Mouse (Mus musculus) midbrain, embryonic 10.5 days (tissue): ENCODE data around the gene Gde1. TPM values are rescaled to one million over a fixed set of nuclear protein-coding genes. Genes with fewer than 3 reads are reported as not detected.

ENCODE experiments used
- DNase-seq: peaks from one replicate; pipeline ENCODE4 v3.0.0-alpha.2; 2017; ENCODE audit warnings: low spot score
- H3K27ac ChIP-seq: fragments of 300-500 bp; sonication (generic); replicated peaks from 2 replicates; pipeline ENCODE4 v1.5.1; 2016; ENCODE audit warnings: mild to moderate bottlenecking
- H3K27me3 ChIP-seq: fragments of 300-500 bp; sonication (generic); 2 replicates; pipeline ENCODE4 v1.6.1; 2016; ENCODE audit warnings: low read depth, mild to moderate bottlenecking; ENCODE audit not compliant: poor library complexity, severe bottlenecking
- H3K36me3 ChIP-seq: fragments of 300-500 bp; sonication (generic); 2 replicates; pipeline ENCODE4 v1.6.1; 2016; ENCODE audit warnings: mild to moderate bottlenecking, moderate library complexity
- H3K4me1 ChIP-seq: fragments of 300-500 bp; sonication (generic); 2 replicates; pipeline ENCODE4 v1.6.1; 2016
- H3K4me3 ChIP-seq: fragments of 300-500 bp; sonication (generic); 2 replicates; pipeline ENCODE4 v1.5.1; 2016; ENCODE audit warnings: mild to moderate bottlenecking, moderate library complexity
- H3K9me3 ChIP-seq: fragments of 300-500 bp; sonication (generic); replicated peaks from 2 replicates; pipeline ENCODE4 v1.6.1; 2016; ENCODE audit warnings: mild to moderate bottlenecking
- WGBS: fragments of 180-500 bp; shearing (Covaris S2); methylation state at CpG from one replicate; pipeline ENCODE4 v1.1.7; 2016; 5-methylcytosine and 5-hydroxymethylcytosine counted together
- polyA plus RNA-seq: library from polyadenylated mRNA; unstranded; fragments of >200 nt; fragmentation: Nextera tagmentation; extraction: Ambion mirVana; gene quantifications from 2 replicates; pipeline ENCODE4 v1.2.1, GENCODE M21; 2016

The Gde1 gene
- polyA plus RNA-seq, 1 experiment from 2014 or later, result 78.0 TPM

DNA sequence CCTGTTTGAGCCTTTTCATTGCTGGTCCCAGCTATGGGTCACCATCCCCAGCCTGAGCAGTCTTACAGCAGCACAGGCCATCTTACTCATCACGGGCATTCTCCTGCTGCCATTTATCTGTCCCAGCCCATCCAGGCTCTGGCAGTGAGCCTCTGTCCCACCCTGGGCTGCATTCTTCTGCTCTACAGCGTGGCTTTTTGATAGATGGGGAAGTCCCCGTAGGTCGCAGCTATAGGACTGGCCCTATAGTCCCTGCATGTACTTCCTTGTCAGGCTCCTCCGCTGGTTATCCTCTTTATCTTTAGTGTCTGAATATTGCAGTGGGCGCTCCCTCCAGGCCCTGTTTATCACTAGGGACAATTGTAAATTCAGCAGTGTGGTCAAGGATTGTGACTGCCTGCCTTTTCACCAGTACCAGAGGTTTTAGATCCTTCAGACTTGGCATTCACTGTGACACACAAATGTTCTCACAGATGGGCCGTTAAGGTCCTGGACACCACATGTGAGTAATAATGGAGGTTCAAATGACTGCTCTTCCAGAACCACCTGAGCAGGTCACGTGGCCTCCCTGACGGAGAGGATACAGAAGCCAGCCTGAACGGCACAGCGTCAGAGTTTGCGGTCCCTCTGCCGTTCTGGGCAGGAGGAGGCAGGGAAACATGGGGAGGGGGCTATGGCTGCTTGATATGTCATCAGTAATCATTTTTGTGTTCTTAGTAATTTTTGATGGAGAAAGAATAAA is 23.4 kb upstream of the Gde1 start:
- H3K27ac ChIP-seq, result no peak overlapping the region
- H3K36me3 ChIP-seq, result peaks cover 98% of the 10 kb centered on the region
- no peaks in the 10 kb centered on the region for H3K27me3 ChIP-seq
- DNase-seq, result no peak
- no peaks in the 10 kb centered on the region for H3K4me1 ChIP-seq
- H3K4me3 ChIP-seq, result no peak overlapping the region
- 94% methylated on average over 13 of the region's 13 CpGs for WGBS
- H3K9me3 ChIP-seq, result no peaks in the 10 kb centered on the region

DNA sequence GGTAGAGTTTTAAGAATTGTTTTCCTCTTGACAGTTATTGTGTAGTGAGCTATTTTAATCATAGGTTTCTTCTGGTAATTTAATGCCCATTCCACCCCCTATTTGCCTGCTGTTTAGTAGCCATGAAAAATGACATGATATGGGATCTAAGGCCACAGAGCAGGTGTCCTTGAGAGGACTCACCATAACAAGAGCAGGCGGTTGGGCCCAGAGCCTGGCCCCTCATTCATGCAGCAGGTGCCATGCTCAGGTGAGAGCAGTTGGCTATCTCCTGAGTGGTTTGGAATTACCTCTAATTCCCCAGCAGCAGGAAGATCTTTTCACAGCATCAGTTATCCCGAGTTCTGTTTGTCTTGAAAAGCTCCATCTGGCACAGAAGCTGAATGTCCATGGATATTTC is 19.9 kb upstream of the Gde1 start:
- WGBS, result 88% methylated on average over 2 of the region's 2 CpGs
- H3K9me3 ChIP-seq, result no peaks in the 10 kb centered on the region
- H3K27ac ChIP-seq, result no peak overlapping the region
- H3K27me3 ChIP-seq, result no peaks in the 10 kb centered on the region
- no peak for DNase-seq
- no peak overlapping the region for H3K4me3 ChIP-seq
- peaks cover 97% of the 10 kb centered on the region for H3K36me3 ChIP-seq
- H3K4me1 ChIP-seq, result no peaks in the 10 kb centered on the region

DNA sequence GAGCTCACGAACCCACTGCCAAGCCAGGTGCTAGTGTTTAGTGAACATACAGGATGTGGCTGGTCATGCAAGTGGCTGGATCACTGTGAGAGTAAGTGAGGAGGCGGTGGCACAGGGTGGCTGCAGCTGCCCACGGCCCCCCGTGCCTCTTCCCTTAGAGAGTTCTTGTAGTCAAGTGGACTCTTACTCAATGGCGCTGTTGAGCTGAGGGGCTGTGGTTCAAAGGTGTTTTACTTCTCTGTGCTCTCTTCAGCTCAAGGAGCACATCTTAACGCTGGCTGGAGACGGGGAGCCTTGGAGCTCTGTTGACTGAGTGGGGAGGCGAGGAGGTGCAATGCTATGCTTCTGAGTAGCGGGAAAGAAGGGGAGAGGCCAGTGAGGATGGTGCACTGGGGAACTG is 18.3 kb upstream of the Gde1 start:
- Histone ChIP-seq H3K4me3 (no peak overlapping the region), H3K9me3 (no peaks in the 10 kb centered on the region), H3K36me3 (peaks cover 97% of the 10 kb centered on the region), H3K27ac (no peak overlapping the region), H3K27me3 (no peaks in the 10 kb centered on the region), H3K4me1 (no peaks in the 10 kb centered on the region)
- no peak for DNase-seq
- WGBS, result 88% methylated on average over 9 of the region's 9 CpGs

DNA sequence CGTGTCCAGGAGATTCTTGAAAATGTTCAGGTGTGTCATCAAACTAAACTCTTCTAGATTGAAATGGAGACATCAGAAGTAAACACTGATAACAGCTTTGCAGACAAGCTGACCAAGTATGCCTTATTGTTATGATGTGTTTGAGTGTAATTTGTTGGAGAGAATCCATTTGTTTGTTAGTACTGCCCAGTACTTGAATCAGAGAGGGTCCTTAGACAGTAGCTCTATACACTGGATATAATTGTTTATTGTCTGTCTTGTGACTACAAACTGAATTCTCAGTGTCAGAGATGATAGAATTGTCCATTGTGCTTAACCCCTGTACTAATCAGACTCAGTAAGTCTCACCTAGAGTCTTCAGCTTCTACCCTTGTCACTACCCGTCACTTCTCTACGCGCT is 12.5 kb upstream of the Gde1 start:
- Histone ChIP-seq H3K36me3 (peaks cover 84% of the 10 kb centered on the region), H3K27me3 (no peaks in the 10 kb centered on the region)

DNA sequence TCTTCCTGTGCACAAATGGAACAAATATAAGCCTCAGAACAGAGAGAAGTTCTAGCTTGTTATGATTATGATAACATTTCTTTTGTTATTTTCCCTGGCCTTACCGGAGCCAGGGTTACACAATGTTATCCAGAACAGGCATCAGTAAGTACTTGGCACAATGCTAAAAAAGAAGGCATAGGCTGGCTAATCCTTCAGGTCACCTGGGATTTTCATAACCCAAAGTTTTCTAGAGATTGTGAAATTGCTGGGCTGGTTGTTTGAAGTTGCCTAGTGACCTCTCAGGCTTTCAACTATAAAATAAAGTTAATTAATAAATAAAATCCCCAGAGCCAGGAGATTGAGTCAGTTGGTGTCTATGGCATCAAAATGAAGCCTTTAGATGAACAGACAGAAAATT is 9.3 kb upstream of the Gde1 start:
- Histone ChIP-seq H3K27me3 (no peaks in the 10 kb centered on the region), H3K36me3 (peaks cover 52% of the 10 kb centered on the region), H3K27ac (no peak overlapping the region), H3K9me3 (no peaks in the 10 kb centered on the region), H3K4me3 (no peak overlapping the region), H3K4me1 (peaks cover 14% of the 10 kb centered on the region)
- 82% methylated on average over 1 of the region's 1 CpGs for WGBS
- DNase-seq, result no peak

More for the DNA sequence above, 12.5 kb upstream of the Gde1 start:
- 93% methylated on average over 4 of the region's 4 CpGs for WGBS
- Histone ChIP-seq H3K9me3 (no peaks in the 10 kb centered on the region), H3K27ac (no peak overlapping the region), H3K4me3 (no peak overlapping the region), H3K4me1 (peaks cover 10% of the 10 kb centered on the region)
- DNase-seq, result no peak

DNA sequence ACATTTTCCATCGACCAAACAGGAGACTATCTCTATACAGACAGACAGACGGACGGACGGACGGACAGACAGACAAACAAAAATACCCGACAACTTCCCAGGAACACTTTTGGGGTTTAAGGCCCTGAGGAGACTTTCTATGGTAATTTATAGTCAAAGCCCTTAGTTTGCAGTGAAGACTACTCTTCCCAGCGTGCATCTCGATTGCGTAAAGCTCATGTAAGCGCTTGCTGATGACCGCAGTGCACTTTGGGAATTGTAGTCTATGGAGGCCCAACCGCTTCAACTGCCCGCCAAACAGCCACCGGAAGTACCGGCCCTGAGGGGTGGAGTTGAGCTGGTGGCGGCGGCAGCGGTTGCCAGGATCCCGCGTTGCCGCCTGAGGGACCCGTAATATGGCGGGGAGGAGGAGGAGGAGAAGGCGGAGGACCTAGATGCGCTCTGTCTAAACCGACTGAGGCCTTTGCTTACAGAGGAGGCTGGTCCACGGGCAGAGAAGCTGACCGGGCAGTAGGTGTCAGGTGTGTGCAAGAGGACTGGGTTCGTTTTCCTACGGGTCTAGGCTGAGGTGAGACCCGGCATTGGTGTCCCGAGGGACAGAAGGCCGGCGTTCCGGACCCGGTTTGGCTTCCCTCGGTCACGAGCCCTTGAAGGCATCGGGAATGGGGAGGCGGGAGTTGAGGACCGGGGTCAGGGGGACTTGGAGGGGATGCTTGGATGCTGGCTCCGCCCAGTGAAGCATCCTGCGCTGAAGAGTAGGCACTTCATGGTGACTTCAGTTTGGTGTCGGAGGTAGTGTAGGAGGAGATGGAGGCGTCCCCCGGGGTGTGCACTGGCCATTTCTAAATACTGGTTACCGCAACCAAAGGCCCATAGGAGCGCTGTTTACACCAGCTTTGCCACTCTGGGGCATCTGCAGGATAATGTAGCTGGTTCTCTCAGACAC is 6.9 kb upstream of the Gde1 start, which contains the start of gene Ccp110:
Ccp110 (plus strand) TSS at position 325 of the 946 bp plus-strand sequence.
- Histone ChIP-seq H3K27me3 (no peaks in the 10 kb centered on the region), H3K4me1 (peaks cover 14% of the 10 kb centered on the region), H3K27ac (peak within 1 kb of the TSS; percentile 77), H3K4me3 (peak within 1 kb of the TSS; percentile 64), H3K9me3 (no peaks in the 10 kb centered on the region), H3K36me3 (peaks cover 28% of the 10 kb centered on the region)
- DNase-seq, result peak; percentile 94
- WGBS, result under 1% methylated on average over 48 of the region's 48 CpGs

DNA sequence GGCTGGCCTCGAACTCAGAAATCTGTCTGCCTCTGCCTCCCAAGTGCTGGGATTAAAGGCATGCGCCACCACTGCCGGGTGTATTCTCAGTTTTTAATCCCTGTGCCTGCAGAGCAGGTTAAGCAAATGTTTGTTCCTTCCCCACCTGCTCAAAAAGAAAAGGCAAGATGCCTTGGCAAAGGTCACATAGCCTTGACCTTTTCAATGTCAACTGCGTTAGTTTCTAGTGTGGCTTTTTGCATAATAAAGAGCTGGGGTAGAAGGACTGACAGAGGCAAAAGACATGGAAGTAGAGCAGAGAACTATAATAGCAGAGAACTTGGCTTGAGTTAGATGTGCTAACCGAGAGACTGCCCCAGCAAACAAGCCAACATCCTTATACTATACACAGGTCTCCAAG is 5.2 kb upstream of the Gde1 start:
- DNase-seq, result no peak

DNA sequence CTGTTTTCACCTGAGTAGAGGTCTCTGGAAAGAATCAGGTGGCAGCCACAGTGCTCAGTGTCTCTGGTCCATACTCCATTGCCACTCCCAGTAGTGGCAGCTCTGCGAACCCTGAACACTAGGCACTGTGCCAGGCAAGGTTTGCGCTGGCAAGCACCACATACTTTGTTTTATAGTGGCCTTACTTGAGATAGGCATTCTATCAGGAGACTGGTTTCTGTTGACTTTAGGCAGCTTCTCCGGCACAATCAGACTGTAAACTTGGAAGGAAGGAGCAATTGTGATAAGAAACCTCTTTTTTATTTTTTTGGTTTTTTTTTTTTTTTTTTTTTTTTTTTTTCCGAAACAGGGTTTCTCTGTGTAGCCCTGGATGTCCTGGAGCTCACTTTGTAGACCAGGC is 2.4 kb upstream of the Gde1 start:
- H3K27ac ChIP-seq, result no peak overlapping the region
- H3K27me3 ChIP-seq, result peaks cover 4% of the 10 kb centered on the region; the same call in 1 of the 2 replicates
- H3K4me3 ChIP-seq, result no peak overlapping the region
- no peak for DNase-seq
- H3K36me3 ChIP-seq, result peaks cover 5% of the 10 kb centered on the region
- WGBS, result 90% methylated on average over 4 of the region's 4 CpGs
- no peaks in the 10 kb centered on the region for H3K9me3 ChIP-seq
- peaks cover 37% of the 10 kb centered on the region for H3K4me1 ChIP-seq

More for the DNA sequence above, 5.2 kb upstream of the Gde1 start:
- Histone ChIP-seq H3K4me3 (no peak overlapping the region), H3K4me1 (peaks cover 21% of the 10 kb centered on the region), H3K9me3 (no peaks in the 10 kb centered on the region), H3K27ac (no peak overlapping the region), H3K36me3 (peaks cover 15% of the 10 kb centered on the region), H3K27me3 (peaks cover 4% of the 10 kb centered on the region; the same call in 1 of the 2 replicates)
- 76% methylated on average over 5 of the region's 5 CpGs for WGBS

DNA sequence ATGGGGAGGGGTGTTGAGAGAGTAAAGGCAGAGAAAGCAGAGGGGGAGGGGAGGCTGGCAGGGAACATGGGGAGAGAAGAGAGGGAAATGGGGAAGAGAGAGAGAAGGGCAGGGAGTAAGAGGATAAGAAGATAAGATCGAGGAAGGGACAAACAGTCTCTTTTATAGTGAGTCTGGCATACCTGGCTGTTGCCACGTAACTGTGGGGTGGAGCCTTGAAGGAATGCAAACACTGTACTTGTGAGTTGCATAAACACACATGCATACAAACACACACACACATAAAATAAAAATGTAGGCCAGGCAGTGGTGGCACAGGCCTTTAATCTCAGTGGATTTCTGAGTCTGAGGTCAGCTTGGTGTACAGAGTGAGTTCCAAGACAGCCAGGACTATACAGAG is 1.6 kb upstream of the Gde1 start:
- WGBS, result 78% methylated on average over 2 of the region's 2 CpGs

DNA sequence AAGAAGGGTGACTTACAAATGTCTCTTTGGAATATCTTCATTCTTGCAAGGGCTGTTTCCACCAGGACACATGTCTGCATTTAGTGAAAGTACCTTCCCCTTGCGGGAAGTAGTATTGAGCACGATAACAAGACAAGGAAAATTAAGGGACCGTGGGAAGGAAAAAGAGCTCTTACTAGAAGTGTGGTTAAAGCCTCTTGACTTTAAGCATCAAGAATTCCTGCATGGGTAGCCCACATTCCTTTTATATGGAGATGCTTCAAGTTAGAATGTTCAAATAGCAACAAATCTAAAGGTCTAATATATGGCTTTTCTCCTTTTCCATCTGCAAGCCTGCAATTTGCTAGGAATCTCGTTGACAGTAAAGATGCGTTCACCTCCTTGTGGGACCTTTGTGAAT is 910 bp upstream of the Gde1 start:
- peaks cover 17% of the 10 kb centered on the region for H3K36me3 ChIP-seq
- 0 out of 2 replicates have a peak overlapping the region, but pooled peaks have one; percentile 94 for H3K27ac ChIP-seq
- peaks cover 4% of the 10 kb centered on the region; the same call in 1 of the 2 replicates for H3K27me3 ChIP-seq
- DNase-seq, result no peak
- H3K4me3 ChIP-seq, result no peak overlapping the region
- no peaks in the 10 kb centered on the region for H3K9me3 ChIP-seq
- 89% methylated on average over 5 of the region's 5 CpGs for WGBS
- H3K4me1 ChIP-seq, result peaks cover 33% of the 10 kb centered on the region

More for the DNA sequence above, 1.6 kb upstream of the Gde1 start:
- DNase-seq, result no peak
- Histone ChIP-seq H3K27ac (no peak overlapping the region), H3K36me3 (peaks cover 11% of the 10 kb centered on the region), H3K4me1 (peaks cover 33% of the 10 kb centered on the region), H3K27me3 (peaks cover 4% of the 10 kb centered on the region; the same call in 1 of the 2 replicates), H3K4me3 (no peak overlapping the region), H3K9me3 (no peaks in the 10 kb centered on the region)

DNA sequence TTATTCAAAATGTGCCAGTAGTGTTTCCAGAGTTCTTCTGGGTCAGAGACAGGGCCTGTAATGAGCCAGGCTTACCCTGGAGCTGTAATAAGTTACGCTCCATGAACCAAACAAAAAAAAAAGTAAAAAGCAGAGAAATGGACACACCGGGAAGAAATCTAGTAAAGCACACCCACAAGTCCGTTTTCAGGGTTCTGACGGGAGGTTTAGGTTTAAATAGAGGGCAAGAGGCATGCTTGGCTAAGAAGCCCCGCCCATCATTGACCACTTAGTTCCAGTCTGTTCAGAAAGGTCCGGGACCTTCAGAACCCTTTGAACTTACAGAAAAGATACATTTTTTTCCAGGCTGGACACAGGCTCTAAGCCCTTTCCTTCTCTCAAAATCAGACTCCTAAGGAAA is 473 bp upstream of the Gde1 start:
- Histone ChIP-seq H3K4me3 (peak overlapping the region; percentile 90), H3K27ac (peak overlapping the region; percentile 94), H3K27me3 (peaks cover 4% of the 10 kb centered on the region; the same call in 1 of the 2 replicates), H3K4me1 (peaks cover 33% of the 10 kb centered on the region), H3K9me3 (no peaks in the 10 kb centered on the region), H3K36me3 (peaks cover 20% of the 10 kb centered on the region)
- DNase-seq, result no peak
- 37% methylated on average over 6 of the region's 6 CpGs for WGBS

DNA sequence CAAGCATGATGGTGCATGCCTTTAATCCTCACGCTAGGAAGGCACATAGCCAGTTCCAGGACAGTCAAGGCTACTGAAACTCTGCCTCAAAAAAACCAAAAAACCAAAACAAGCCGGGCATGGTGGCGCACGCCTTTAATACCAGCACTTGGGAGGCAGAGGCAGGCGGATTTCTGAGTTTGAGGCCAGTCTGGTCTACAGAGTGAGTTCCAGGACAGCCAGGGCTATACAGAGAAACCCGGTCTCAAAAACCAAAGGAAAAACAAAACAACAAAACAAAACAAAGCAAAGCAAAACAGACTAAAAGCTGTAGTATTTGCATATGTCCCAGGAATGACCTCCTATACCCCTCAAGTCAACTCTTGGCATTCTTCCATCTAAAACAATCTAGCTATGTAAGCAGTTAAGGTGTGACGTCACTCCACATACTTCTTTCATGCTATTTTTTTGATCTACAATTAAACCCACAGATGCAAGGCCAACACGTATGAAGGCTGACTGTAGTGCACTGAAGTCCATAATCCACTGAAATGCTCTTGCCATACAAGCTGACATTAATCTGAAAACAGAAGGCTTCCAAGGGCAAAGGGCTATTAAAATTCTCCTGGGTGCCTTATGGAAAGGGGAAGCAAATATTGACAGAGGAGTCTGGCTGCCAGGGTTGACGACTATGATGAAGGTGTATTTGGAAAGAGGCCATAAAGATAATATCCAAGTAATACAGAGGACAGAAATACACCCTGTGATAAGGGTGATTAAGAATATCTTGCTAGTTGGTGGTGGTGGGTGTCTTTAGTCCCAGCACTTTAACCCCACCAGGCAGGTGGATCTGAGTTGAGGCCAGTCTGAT is 1.4 kb downstream of the Gde1 start:
- 89% methylated on average over 9 of the region's 9 CpGs for WGBS
- no peak for DNase-seq
- H3K27ac ChIP-seq, result no peak overlapping the region

More for the DNA sequence above, 1.4 kb downstream of the Gde1 start:
- Histone ChIP-seq H3K9me3 (no peaks in the 10 kb centered on the region), H3K36me3 (peaks cover 22% of the 10 kb centered on the region), H3K4me1 (peaks cover 33% of the 10 kb centered on the region), H3K4me3 (peak overlapping the region; percentile 90), H3K27me3 (peaks cover 4% of the 10 kb centered on the region; the same call in 1 of the 2 replicates)
